Mouse (Mus musculus) spleen, postnatal 4 days (tissue): ENCODE results near the gene Svs2.
"Not testable (repeated sequence)": the region's sequence is repeated elsewhere in the genome, so short reads cannot be mapped to it uniquely, and the experiment has no call there.

ENCODE experiments used
- DNase-seq, 2 experiments: peaks; one replicate each; pipeline ENCODE4 v3.0.0; 2022; ENCODE audit warnings: low spot score in 2 of 2

Gene Svs2

GRCm38 (mm10) chr2:164238366-164238765, at the start of gene Svs2:
Svs2 (minus strand) TSS chr2:164238466.
- DNase-seq, result no peak

GRCm38 (mm10) chr2:164278359-164278758, 40.1 kb upstream of the Svs2 start, which contains the start of gene Svs4:
Svs4 (minus strand) TSS chr2:164278459.
- no peak for DNase-seq

GRCm38 (mm10) chr2:164256540-164256939, 18.3 kb upstream of the Svs2 start, which contains the start of gene Svs3b:
Svs3b (minus strand) TSS chr2:164256640.
- not testable (repeated sequence) for DNase-seq

GRCm38 (mm10) chr2:164232671-164233070, 5.6 kb downstream of the Svs2 start:
- no peak for DNase-seq

- no peak for DNase-seq
Measured at GRCm38 (mm10) chr2:164228361-164229070, 9.8 kb downstream of the Svs2 start.

GRCm38 (mm10) chr2:164221522-164221921, 16.7 kb downstream of the Svs2 start, which contains the start of gene Wfdc15b:
Wfdc15b (minus strand) TSS chr2:164221660.
- DNase-seq, result no peak

GRCm38 (mm10) chr2:164219295-164219694, 19.0 kb downstream of the Svs2 start:
- no peak for DNase-seq

- no peak for DNase-seq
Measured at GRCm38 (mm10) chr2:164212711-164213110, 25.6 kb downstream of the Svs2 start.

GRCm38 (mm10) chr2:164210892-164211291, 27.4 kb downstream of the Svs2 start:
- no peak for DNase-seq

GRCm38 (mm10) chr2:164206676-164207075, 31.6 kb downstream of the Svs2 start:
- no peak for DNase-seq

GRCm38 (mm10) chr2:164206011-164206410, 32.3 kb downstream of the Svs2 start:
- DNase-seq, result not testable (repeated sequence)

- no peak for DNase-seq
Measured at GRCm38 (mm10) chr2:164199626-164200327, 38.5 kb downstream of the Svs2 start, which contains the start of gene Wfdc15a. Wfdc15a (minus strand) TSS chr2:164200130.

- DNase-seq, result no peak
Measured at GRCm38 (mm10) chr2:164196700-164196990, 41.6 kb downstream of the Svs2 start.

GRCm38 (mm10) chr2:164195971-164196699, 42.1 kb downstream of the Svs2 start:
- no peak for DNase-seq

- no peak for DNase-seq
Measured at GRCm38 (mm10) chr2:164194959-164195630, 43.2 kb downstream of the Svs2 start.

- DNase-seq, result no peak
Measured at GRCm38 (mm10) chr2:164192279-164192678, 46.0 kb downstream of the Svs2 start.

GRCm38 (mm10) chr2:164190576-164190975, 47.7 kb downstream of the Svs2 start, which contains the start of gene Wfdc12:
Wfdc12 (minus strand) TSS chr2:164190608.
- no peak for DNase-seq

- DNase-seq, result no peak
Measured at GRCm38 (mm10) chr2:164188722-164189121, 49.5 kb downstream of the Svs2 start.
